Mouse (Mus musculus) bone marrow macrophage, adult 2 months (primary cell): ENCODE measurements at regions not wholly inside any gene's neighbourhood (a gene's known extent, or its start where the extent isn't known, plus 50 kb on each side); places are given as distances from the start of the nearest gene placed in this dataset.

Source experiments
- CTCF ChIP-seq: IDR thresholded peaks from 2 replicates; pipeline ENCODE4 v1.5.1; 2012; ENCODE audit warnings: low read depth, mild to moderate bottlenecking, low read length, moderate library complexity
- POLR2A ChIP-seq: IDR thresholded peaks from 2 replicates; pipeline ENCODE4 v1.6.1; 2012; ENCODE audit warnings: mild to moderate bottlenecking, low read depth, low read length, borderline replicate concordance

- no peak for TF ChIP-seq POLR2A
- no peak for TF ChIP-seq CTCF
Measured at GRCm38 (mm10) chr13:6261458-6261857, 286.5 kb upstream of the Pitrm1 start.
